Mouse (Mus musculus): ENCODE measurements at regions not wholly inside any gene's neighbourhood (a gene's known extent, or its start where the extent isn't known, plus 50 kb on each side); places are given as distances from the start of the nearest gene placed in this dataset.
A peak's percentile ranks its signal among the peaks of the same experiment; 100 is the strongest.

DNA sequence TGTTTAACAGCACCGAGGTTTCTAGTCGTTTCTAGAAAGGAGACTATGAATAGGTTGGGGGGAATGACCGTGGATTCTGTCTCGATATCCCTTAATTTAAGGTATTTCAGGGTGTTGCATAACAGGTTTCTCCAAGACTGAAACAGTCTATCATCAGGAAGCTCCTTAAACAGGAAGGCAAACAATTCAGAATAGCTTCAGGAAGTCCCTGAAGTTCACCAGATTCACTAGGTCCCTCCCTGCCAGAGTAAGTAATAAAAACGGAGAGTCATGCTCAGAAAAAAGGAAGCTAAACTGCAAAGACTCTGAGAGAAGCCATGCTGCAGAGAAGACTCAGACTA, 339.9 kb downstream of the Foxo1 start:
- Histone ChIP-seq H3K36me3 (ENCODE audit: control insufficient read depth, insufficient read depth, low read length) (no peaks in the 10 kb centered on the region), H3K27ac (no peak overlapping the region), H3K4me3 (no peak overlapping the region), H3K9ac (ENCODE audit: low read depth, low read length) (no peak overlapping the region), H3K4me1 (ENCODE audit: control insufficient read depth, insufficient read depth, low read length) (peaks cover 10% of the 10 kb centered on the region), H3K79me2 (replicated peaks; ENCODE audit: control insufficient read depth, insufficient read depth, low read length) (no peaks in the 10 kb centered on the region), H3K27me3 (ENCODE audit: control insufficient read depth, insufficient read depth, low read length) (no peaks in the 10 kb centered on the region)
- 74% methylated on average over 5 of the region's 5 CpGs for WGBS
- no peak for DNase-seq
- TF ChIP-seq CTCF (IDR thresholded peaks at IDR 0.05) (no peak), POLR2A (IDR thresholded peaks at IDR 0.05; ENCODE audit: insufficient read depth, low read depth, low read length) (no peak), EP300 (IDR thresholded peaks at IDR 0.05; ENCODE audit: insufficient read depth, low read depth, low read length) (no peak)
- intact Hi-C loops (cut with DNase I): no loop called here

DNA sequence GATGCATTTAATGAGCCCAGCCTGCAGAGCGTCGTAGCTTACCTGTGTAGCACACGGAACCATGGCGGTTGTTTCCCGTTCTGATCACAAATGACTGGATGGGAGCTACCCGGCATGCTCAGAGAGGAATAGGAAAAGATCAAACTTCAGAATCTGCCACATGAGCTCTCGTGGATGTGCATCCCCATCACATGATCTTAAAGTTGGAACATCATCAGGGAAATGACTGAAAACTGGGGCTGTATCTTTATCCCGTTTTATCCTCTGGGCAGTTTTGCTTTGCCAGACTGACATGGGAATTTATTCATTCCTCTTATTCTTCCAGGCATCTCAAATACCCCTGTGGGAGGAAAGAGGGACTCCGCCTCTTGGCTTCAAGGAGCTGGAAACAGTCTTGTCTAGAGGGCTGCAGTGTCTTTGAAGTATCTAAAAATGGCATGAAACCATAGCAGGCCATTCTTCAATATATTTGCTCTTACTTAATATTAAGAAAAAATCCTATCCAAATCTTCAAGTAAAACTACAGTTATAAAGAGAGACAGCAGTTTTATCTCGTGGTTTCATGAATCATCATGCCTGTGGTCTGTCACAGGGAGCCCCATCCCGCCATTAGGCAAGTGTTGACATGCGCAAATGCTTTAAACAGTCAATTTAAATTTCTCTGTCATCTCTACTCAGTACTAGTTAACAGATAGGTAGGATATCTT, 339.4 kb downstream of the Foxo1 start:
- DNase-seq: no peak
- WGBS: 81% methylated on average over 12 of the region's 12 CpGs
- Histone ChIP-seq H3K36me3 (ENCODE audit: control insufficient read depth, insufficient read depth, low read length) (no peaks in the 10 kb centered on the region), H3K27me3 (ENCODE audit: control insufficient read depth, insufficient read depth, low read length) (no peaks in the 10 kb centered on the region), H3K27ac (no peak overlapping the region), H3K79me2 (replicated peaks; ENCODE audit: control insufficient read depth, insufficient read depth, low read length) (no peaks in the 10 kb centered on the region), H3K4me1 (ENCODE audit: control insufficient read depth, insufficient read depth, low read length) (peaks cover 10% of the 10 kb centered on the region), H3K9ac (ENCODE audit: low read depth, low read length) (no peak overlapping the region), H3K4me3 (no peak overlapping the region)
- TF ChIP-seq POLR2A (IDR thresholded peaks at IDR 0.05; ENCODE audit: insufficient read depth, low read depth, low read length) (no peak), CTCF (IDR thresholded peaks at IDR 0.05) (no peak), EP300 (IDR thresholded peaks at IDR 0.05; ENCODE audit: insufficient read depth, low read depth, low read length) (no peak)
- intact Hi-C loops (cut with DNase I): no loop called here

DNA sequence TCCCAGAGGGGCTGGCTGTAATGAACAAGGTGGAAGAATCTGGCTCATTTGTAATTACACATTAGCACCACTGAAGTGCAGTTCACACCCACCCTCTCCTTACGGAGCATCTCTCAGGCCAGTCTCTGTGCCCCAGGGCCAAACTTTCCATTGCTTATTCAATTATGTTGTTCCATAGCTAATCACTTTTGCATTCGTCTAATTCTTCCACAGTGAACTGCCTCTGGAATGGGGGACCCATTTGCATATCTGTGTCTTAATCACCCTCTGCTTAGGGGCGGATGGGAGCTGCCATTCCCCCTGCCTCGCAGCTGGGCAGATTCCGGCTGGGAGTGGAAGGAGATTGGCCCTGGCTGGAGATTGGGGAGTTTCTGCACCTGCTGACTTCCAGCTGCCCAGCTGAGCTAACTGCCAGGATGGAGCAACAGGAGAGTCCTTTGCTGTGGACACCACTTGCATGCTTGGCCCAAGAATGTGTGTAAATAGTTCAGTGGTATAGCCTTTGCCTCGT, 337.2 kb downstream of the Foxo1 start:
- no peaks in the 10 kb centered on the region for H3K27me3 ChIP-seq (ENCODE audit: control insufficient read depth, insufficient read depth, low read length)
- intact Hi-C loops (cut with DNase I): no loop called here
- H3K36me3 ChIP-seq (ENCODE audit: control insufficient read depth, insufficient read depth, low read length): no peaks in the 10 kb centered on the region
- peaks cover 10% of the 10 kb centered on the region for H3K4me1 ChIP-seq (ENCODE audit: control insufficient read depth, insufficient read depth, low read length)
- no peaks in the 10 kb centered on the region for H3K79me2 ChIP-seq (replicated peaks; ENCODE audit: control insufficient read depth, insufficient read depth, low read length)
- 88% methylated on average over 6 of the region's 6 CpGs for WGBS
- TF ChIP-seq CTCF (IDR thresholded peaks at IDR 0.05): no peak
- TF ChIP-seq POLR2A (IDR thresholded peaks at IDR 0.05; ENCODE audit: insufficient read depth, low read depth, low read length): no peak
- no peak for TF ChIP-seq EP300 (IDR thresholded peaks at IDR 0.05; ENCODE audit: insufficient read depth, low read depth, low read length)
- no peak overlapping the region for H3K27ac ChIP-seq
- no peak for DNase-seq
- no peak overlapping the region for H3K9ac ChIP-seq (ENCODE audit: low read depth, low read length)
- H3K4me3 ChIP-seq: no peak overlapping the region

DNA sequence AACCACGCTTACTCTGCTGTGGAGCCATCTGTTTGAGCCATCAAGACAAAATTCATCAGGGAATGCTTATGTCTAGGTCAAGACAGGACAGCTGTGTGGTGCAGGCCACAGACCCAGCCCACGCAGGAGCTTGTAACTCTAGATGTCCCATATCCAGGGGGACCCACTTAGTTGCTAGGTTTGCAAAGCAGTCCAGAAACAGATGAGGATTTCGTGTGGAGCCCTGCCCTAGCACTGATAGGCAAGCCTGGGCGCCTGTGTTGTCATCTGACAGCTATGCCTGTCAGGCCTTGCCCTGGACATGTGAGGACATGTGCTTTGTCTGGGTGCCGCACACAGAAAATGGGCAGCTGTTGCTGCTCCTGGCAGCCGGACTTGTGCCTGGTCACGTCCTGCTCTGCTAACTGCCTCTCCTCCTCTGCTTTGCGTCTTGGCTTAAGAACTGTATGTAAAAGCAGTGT, 335.1 kb downstream of the Foxo1 start:
- H3K9ac ChIP-seq (ENCODE audit: low read depth, low read length): no peak overlapping the region
- H3K4me1 ChIP-seq (ENCODE audit: control insufficient read depth, insufficient read depth, low read length): peaks cover 12% of the 10 kb centered on the region
- no peaks in the 10 kb centered on the region for H3K27me3 ChIP-seq (ENCODE audit: control insufficient read depth, insufficient read depth, low read length)
- peak overlapping the region; percentile 17; the same call in 1 of the 2 replicates for H3K27ac ChIP-seq
- no peaks in the 10 kb centered on the region for H3K79me2 ChIP-seq (replicated peaks; ENCODE audit: control insufficient read depth, insufficient read depth, low read length)
- H3K36me3 ChIP-seq (ENCODE audit: control insufficient read depth, insufficient read depth, low read length): no peaks in the 10 kb centered on the region
- WGBS: 42% methylated on average over 8 of the region's 8 CpGs
- no peak overlapping the region for H3K4me3 ChIP-seq
- TF ChIP-seq EP300 (IDR thresholded peaks at IDR 0.05; ENCODE audit: insufficient read depth, low read depth, low read length): peak; percentile 63; the same call in 1 of the 2 replicates
- no peak for TF ChIP-seq CTCF (IDR thresholded peaks at IDR 0.05)
- peak; percentile 51 to 69 for DNase-seq
- intact Hi-C loops (cut with DNase I): no loop called here

DNA sequence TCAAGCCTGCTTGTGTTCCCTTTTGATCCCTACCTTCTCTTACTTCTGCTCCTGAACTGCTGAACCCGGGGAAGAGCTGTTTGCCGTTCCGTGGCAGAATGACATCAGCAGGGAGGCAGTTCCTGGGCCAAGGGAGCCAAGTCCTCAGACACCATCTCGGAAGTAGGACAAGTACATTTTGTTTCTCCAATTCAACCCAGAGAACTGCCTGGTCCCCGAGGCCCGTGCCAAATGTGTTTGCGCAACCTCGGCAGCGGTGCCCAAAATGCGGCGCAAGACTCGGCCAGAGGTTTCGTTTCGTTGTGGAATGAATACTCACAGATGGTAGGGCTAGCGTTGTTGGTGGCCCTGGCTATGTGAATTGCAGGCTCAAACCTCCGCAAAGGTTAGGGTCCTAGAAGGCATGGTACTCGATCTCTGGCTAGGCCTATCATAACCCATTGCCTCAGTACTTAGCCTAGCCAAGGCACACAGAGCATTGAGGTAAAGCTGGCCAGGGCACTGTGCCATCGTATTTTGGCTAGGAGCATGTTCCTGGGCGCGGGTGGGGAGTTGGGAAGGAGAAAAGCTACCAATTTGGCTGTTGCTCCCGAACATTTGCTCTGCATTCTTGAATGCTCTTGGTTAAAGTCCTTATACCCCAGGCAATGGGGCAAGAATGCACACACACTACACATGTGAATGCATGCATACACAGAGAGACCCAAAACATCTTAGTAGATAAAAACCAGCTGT, 333.0 kb downstream of the Foxo1 start:
- TF ChIP-seq EP300 (IDR thresholded peaks at IDR 0.05; ENCODE audit: insufficient read depth, low read depth, low read length): peak; percentile 80; the same call in 1 of the 2 replicates
- TF ChIP-seq POLR2A (IDR thresholded peaks at IDR 0.05; ENCODE audit: insufficient read depth, low read depth, low read length): no peak
- TF ChIP-seq CTCF (IDR thresholded peaks at IDR 0.05): no peak
- Histone ChIP-seq H3K79me2 (replicated peaks; ENCODE audit: control insufficient read depth, insufficient read depth, low read length) (no peaks in the 10 kb centered on the region), H3K36me3 (ENCODE audit: control insufficient read depth, insufficient read depth, low read length) (no peaks in the 10 kb centered on the region), H3K4me3 (no peak overlapping the region), H3K9ac (ENCODE audit: low read depth, low read length) (no peak overlapping the region; the same call in 1 of the 2 replicates), H3K27me3 (ENCODE audit: control insufficient read depth, insufficient read depth, low read length) (no peaks in the 10 kb centered on the region), H3K4me1 (ENCODE audit: control insufficient read depth, insufficient read depth, low read length) (peaks cover 10% of the 10 kb centered on the region), H3K27ac (peak overlapping the region; percentile 75)
- peak; percentile 89 to 90 for DNase-seq
- intact Hi-C loops (cut with DNase I): no loop called here
- 71% methylated on average over 21 of the region's 21 CpGs for WGBS

DNA sequence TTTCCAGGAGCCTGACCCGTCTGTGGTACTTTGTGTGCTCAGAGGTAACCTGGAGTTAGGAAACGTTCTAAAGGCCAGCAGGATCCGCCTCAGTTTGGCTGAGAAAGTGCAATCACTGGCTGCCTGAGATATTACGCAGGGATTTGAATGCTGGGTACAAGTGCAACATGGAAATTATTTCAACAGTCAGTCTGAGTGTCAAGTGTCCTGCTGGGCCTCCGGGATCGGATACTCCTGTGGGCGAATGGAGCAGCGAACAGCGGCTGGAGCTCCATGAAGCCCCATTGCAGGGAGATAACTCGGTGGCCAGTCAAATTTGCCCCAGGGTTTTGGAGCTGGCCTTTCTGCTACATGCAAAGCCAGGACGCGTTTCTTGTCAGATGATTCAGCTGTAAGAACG, 332.4 kb downstream of the Foxo1 start:
- H3K27ac ChIP-seq: peak overlapping the region; percentile 75
- no peak overlapping the region for H3K4me3 ChIP-seq
- intact Hi-C loops (cut with DNase I): no loop called here
- H3K4me1 ChIP-seq (ENCODE audit: control insufficient read depth, insufficient read depth, low read length): peaks cover 10% of the 10 kb centered on the region
- no peaks in the 10 kb centered on the region for H3K36me3 ChIP-seq (ENCODE audit: control insufficient read depth, insufficient read depth, low read length)
- no peaks in the 10 kb centered on the region for H3K27me3 ChIP-seq (ENCODE audit: control insufficient read depth, insufficient read depth, low read length)
- H3K9ac ChIP-seq (ENCODE audit: low read depth, low read length): no peak overlapping the region; the same call in 1 of the 2 replicates
- TF ChIP-seq EP300 (IDR thresholded peaks at IDR 0.05; ENCODE audit: insufficient read depth, low read depth, low read length) (0 out of 2 replicates have a peak, but pooled peaks have one; percentile 17), POLR2A (IDR thresholded peaks at IDR 0.05; ENCODE audit: insufficient read depth, low read depth, low read length) (no peak), CTCF (IDR thresholded peaks at IDR 0.05) (no peak)
- 77% methylated on average over 13 of the region's 13 CpGs for WGBS
- H3K79me2 ChIP-seq (replicated peaks; ENCODE audit: control insufficient read depth, insufficient read depth, low read length): no peaks in the 10 kb centered on the region
- DNase-seq: peak in 1 of 2 experiments; percentile 65
